Mouse (Mus musculus): ENCODE data around the gene Spata32. TPM values are rescaled to one million over a fixed set of nuclear protein-coding genes. Genes with fewer than 3 reads are reported as not detected.

The Spata32 gene
- polyA plus RNA-seq, 1 experiment from 2014 or later: not detected

DNA sequence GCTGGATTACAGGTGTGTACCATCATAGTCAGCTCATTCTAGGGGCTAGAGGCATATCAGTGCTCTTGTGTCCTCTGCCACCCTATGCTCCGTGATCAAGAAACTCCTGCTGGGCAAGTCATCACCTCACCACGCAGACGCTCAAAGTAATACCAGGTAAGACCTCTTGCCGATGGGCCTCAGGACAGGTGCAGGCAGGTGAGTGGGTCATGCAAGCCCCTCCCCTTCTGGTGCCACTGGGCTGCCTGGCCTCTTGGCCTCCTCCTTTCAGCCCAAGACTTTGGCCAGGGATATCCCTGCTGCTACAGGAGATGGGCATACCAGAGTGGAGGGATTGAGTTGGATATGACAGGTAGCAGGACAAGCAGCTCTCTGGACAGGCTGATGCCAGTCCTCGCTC is 1.0 kb upstream of the Spata32 start:
- Histone ChIP-seq H3K27ac (ENCODE audit: low read depth) (no peak overlapping the region), H3K4me2 (ENCODE audit: low read depth, low read length) (no peak overlapping the region), H3K36me3 (replicated peaks; ENCODE audit: insufficient read depth, low read length) (peaks cover 9% of the 10 kb centered on the region; the same call in 1 of the 2 replicates), H3K4me1 (ENCODE audit: insufficient read depth) (peaks cover 6% of the 10 kb centered on the region; the same call in 1 of the 2 replicates), H3K9ac (replicated peaks) (no peak overlapping the region), H3K9me3 (ENCODE audit: low read length) (no peaks in the 10 kb centered on the region), H3K4me3 (ENCODE audit: low read depth, low read length) (no peak overlapping the region), H3K27me3 (ENCODE audit: insufficient read depth, low read length) (no peaks in the 10 kb centered on the region)
- DNase-seq (no peak), ATAC-seq (no peak)
- WGBS (ENCODE audit: insufficient replicate concordance): 78% methylated on average over 5 of the region's 5 CpGs
- TF ChIP-seq CTCF (IDR thresholded peaks at IDR 0.05; ENCODE audit: low read depth): no peak
- TF ChIP-seq EP300 (IDR thresholded peaks at IDR 0.05; ENCODE audit: low read depth): no peak

DNA sequence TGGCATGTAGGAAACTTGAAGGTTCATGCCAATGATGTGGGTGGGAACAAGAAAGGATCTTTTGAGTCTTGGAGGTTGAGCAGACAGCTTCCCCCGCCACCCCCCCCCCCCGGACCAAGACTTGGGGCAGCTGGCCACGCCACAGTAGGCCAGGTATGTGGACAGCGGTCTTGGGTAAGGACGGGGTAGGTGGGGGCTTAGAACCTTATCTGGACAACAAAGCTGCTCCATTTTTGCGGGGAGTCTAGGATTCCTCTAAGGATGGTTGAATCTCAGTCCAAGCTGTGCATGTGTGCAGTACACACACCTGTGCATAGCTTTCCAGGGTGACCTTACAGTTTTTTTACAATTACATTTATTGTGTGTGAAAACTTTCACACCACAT is 277 bp upstream of the Spata32 start:
- 0 out of 2 replicates have a peak, but pooled peaks cover 5% of the 10 kb centered on the region for H3K36me3 ChIP-seq (replicated peaks; ENCODE audit: insufficient read depth, low read length)
- peak overlapping the region; percentile 83 for H3K4me2 ChIP-seq (ENCODE audit: low read depth, low read length)
- ATAC-seq (no peak), DNase-seq (no peak)
- WGBS (ENCODE audit: insufficient replicate concordance): 33% methylated on average over 6 of the region's 6 CpGs
- H3K27me3 ChIP-seq (ENCODE audit: insufficient read depth, low read length): no peaks in the 10 kb centered on the region
- H3K27ac ChIP-seq (ENCODE audit: low read depth): no peak overlapping the region
- no peaks in the 10 kb centered on the region for H3K9me3 ChIP-seq (ENCODE audit: low read length)
- H3K4me3 ChIP-seq (ENCODE audit: low read depth, low read length): peak overlapping the region; percentile 46
- H3K4me1 ChIP-seq (ENCODE audit: insufficient read depth): peaks cover 6% of the 10 kb centered on the region; the same call in 1 of the 2 replicates
- TF ChIP-seq EP300 (IDR thresholded peaks at IDR 0.05; ENCODE audit: low read depth): no peak
- TF ChIP-seq CTCF (IDR thresholded peaks at IDR 0.05; ENCODE audit: low read depth): no peak
- H3K9ac ChIP-seq (replicated peaks): 0 out of 2 replicates have a peak overlapping the region, but pooled peaks have one; percentile 47

DNA sequence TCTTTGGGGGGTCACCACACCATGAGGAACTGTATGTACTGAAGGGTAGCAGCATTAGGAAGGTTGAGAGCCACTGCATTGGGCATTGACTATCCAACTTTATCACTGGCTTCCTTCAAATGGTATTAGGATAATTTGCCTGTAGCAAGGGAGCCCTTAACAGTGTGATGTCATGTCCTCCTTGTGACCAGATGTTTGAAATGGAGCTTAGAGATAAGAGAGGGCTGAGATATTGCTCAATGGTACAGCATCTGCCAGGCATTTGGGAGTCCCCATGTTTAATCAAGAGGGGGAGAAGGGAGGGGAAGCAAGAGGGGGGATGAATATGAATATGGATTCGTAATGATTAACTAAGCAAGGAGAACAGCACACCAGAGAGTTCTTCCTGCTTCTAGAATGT is 2.9 kb downstream of the Spata32 start:
- H3K9me3 ChIP-seq (ENCODE audit: low read length): no peaks in the 10 kb centered on the region
- H3K27ac ChIP-seq (ENCODE audit: low read depth): no peak overlapping the region
- no peak overlapping the region for H3K9ac ChIP-seq (replicated peaks)
- peaks cover 6% of the 10 kb centered on the region; the same call in 1 of the 2 replicates for H3K4me1 ChIP-seq (ENCODE audit: insufficient read depth)
- no peak overlapping the region for H3K4me3 ChIP-seq (ENCODE audit: low read depth, low read length)
- H3K27me3 ChIP-seq (ENCODE audit: insufficient read depth, low read length): no peaks in the 10 kb centered on the region
- H3K36me3 ChIP-seq (replicated peaks; ENCODE audit: insufficient read depth, low read length): no peaks in the 10 kb centered on the region
- ATAC-seq (0 out of 2 replicates have a peak, but pooled peaks have one; percentile 40), DNase-seq (no peak)
- WGBS (ENCODE audit: insufficient replicate concordance): 39% methylated on average over 1 of the region's 1 CpGs
- H3K4me2 ChIP-seq (ENCODE audit: low read depth, low read length): no peak overlapping the region
- TF ChIP-seq EP300 (IDR thresholded peaks at IDR 0.05; ENCODE audit: low read depth) (no peak), CTCF (IDR thresholded peaks at IDR 0.05; ENCODE audit: low read depth) (no peak)

DNA sequence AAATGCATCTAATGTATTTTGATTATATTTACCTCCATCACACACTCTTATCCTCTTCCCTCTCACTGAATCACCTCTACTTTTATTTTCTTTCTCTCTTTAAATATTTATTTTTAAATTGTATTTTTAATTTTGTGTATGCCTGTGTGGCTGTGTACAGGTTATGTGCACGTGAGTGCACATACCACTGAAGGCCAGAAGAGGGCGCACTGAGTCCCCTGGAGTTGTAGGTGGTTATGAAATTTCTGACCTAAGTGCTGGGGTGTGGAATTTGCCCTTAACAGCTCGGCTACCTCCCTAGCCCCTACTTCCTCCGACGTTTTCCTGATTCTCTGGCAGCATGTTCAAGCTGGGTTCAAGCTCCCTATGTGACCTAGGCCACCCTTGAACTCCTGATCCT is 4.5 kb downstream of the Spata32 start:
- H3K27ac ChIP-seq (ENCODE audit: low read depth): no peak overlapping the region
- no peak overlapping the region for H3K4me3 ChIP-seq (ENCODE audit: low read depth, low read length)
- no peak for TF ChIP-seq EP300 (IDR thresholded peaks at IDR 0.05; ENCODE audit: low read depth)
- peak; percentile 33 for TF ChIP-seq CTCF (IDR thresholded peaks at IDR 0.05; ENCODE audit: low read depth)
- peaks cover 6% of the 10 kb centered on the region; the same call in 1 of the 2 replicates for H3K4me1 ChIP-seq (ENCODE audit: insufficient read depth)
- H3K4me2 ChIP-seq (ENCODE audit: low read depth, low read length): no peak overlapping the region
- DNase-seq: no peak
- no peaks in the 10 kb centered on the region for H3K9me3 ChIP-seq (ENCODE audit: low read length)
- no peaks in the 10 kb centered on the region for H3K27me3 ChIP-seq (ENCODE audit: insufficient read depth, low read length)
- no peak overlapping the region for H3K9ac ChIP-seq (replicated peaks)
- H3K36me3 ChIP-seq (replicated peaks; ENCODE audit: insufficient read depth, low read length): no peaks in the 10 kb centered on the region
- no peak for ATAC-seq
- 78% methylated on average over 5 of the region's 5 CpGs for WGBS (ENCODE audit: insufficient replicate concordance)

DNA sequence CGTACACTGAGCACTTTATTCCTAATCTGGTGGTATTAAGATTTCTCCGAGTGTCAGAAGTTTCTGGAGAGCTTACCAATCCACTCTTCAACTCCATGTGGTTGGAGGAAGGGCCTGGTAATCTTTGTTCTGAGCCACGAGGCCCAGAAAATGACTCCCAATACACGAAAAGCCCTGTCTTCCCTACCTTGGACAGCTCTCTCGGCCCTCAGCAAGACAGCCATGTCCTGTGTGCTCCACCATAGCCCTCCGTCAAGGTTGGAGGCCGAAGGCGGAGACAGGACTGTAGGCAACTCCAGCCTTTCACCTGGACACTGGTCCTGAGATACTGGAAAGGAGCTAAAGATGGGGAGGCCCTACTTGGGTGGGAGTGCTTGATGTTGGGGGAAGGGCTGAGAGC is 7.9 kb downstream of the Spata32 start:
- 50% methylated on average over 8 of the region's 8 CpGs for WGBS (ENCODE audit: insufficient replicate concordance)

DNA sequence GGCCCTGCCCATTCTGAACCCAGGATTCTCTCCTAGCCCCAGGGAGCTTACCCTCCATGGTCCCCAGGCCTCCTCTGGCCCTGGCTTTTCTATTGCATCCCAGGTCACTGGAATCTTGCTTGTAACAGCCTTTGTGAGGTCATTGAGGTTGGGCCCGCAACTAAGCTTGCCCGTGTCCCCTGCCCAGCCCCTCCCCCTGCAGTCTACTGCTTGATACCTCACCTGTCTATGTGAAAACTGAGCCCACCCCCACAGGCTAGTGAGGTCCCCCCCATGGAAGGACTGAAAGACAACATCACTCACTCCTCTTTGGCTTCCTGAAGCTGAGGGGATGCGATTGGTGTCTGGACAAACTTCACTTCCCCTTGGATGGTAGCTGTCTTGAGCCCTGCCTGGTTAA is 9.8 kb downstream of the Spata32 start, which contains the start of gene 1700023F06Rik:
TSS of gene 1700023F06Rik (minus strand) at position 101 of the 400 bp plus-strand sequence.
- H3K9me3 ChIP-seq (ENCODE audit: low read length): no peaks in the 10 kb centered on the region
- 77% methylated on average over 3 of the region's 3 CpGs for WGBS (ENCODE audit: insufficient replicate concordance)
- no peak for DNase-seq
- ATAC-seq: no peak
- H3K27me3 ChIP-seq (ENCODE audit: insufficient read depth, low read length): no peaks in the 10 kb centered on the region
- H3K36me3 ChIP-seq (replicated peaks; ENCODE audit: insufficient read depth, low read length): no peaks in the 10 kb centered on the region
- no peak within 1 kb of the TSS for H3K9ac ChIP-seq (replicated peaks)
- H3K4me2 ChIP-seq (ENCODE audit: low read depth, low read length): no peak within 1 kb of the TSS
- no peak within 1 kb of the TSS for H3K27ac ChIP-seq (ENCODE audit: low read depth)
- TF ChIP-seq EP300 (IDR thresholded peaks at IDR 0.05; ENCODE audit: low read depth) (no peak), CTCF (IDR thresholded peaks at IDR 0.05; ENCODE audit: low read depth) (no peak)
- no peak within 1 kb of the TSS for H3K4me3 ChIP-seq (ENCODE audit: low read depth, low read length)
- H3K4me1 ChIP-seq (ENCODE audit: insufficient read depth): no peaks in the 10 kb centered on the region

More for the DNA sequence above, 7.9 kb downstream of the Spata32 start:
- Histone ChIP-seq H3K4me3 (ENCODE audit: low read depth, low read length) (no peak overlapping the region), H3K27me3 (ENCODE audit: insufficient read depth, low read length) (no peaks in the 10 kb centered on the region), H3K9me3 (ENCODE audit: low read length) (no peaks in the 10 kb centered on the region), H3K4me2 (ENCODE audit: low read depth, low read length) (no peak overlapping the region), H3K4me1 (ENCODE audit: insufficient read depth) (no peaks in the 10 kb centered on the region), H3K36me3 (replicated peaks; ENCODE audit: insufficient read depth, low read length) (no peaks in the 10 kb centered on the region), H3K27ac (ENCODE audit: low read depth) (no peak overlapping the region), H3K9ac (replicated peaks) (no peak overlapping the region)
- ATAC-seq (no peak), DNase-seq (no peak)
- TF ChIP-seq EP300 (IDR thresholded peaks at IDR 0.05; ENCODE audit: low read depth) (no peak), CTCF (IDR thresholded peaks at IDR 0.05; ENCODE audit: low read depth) (no peak)

Data from liver, postnatal 0 days (tissue).